Mouse (Mus musculus) cerebellum, adult (tissue): ENCODE data around the gene Hook2.
A peak's percentile ranks its signal among the peaks of the same experiment; 100 is the strongest.

ENCODE experiments used
- ATAC-seq: cut with Nextera tagmentation; 2 replicates; pipeline ENCODE4 v1.9.2; 2017; ENCODE audit warnings: mild to moderate bottlenecking, moderate library complexity, mixed read lengths; ENCODE audit not compliant: insufficient number of reproducible peaks, low FRiP score, low TSS enrichment

The Hook2 gene

DNA sequence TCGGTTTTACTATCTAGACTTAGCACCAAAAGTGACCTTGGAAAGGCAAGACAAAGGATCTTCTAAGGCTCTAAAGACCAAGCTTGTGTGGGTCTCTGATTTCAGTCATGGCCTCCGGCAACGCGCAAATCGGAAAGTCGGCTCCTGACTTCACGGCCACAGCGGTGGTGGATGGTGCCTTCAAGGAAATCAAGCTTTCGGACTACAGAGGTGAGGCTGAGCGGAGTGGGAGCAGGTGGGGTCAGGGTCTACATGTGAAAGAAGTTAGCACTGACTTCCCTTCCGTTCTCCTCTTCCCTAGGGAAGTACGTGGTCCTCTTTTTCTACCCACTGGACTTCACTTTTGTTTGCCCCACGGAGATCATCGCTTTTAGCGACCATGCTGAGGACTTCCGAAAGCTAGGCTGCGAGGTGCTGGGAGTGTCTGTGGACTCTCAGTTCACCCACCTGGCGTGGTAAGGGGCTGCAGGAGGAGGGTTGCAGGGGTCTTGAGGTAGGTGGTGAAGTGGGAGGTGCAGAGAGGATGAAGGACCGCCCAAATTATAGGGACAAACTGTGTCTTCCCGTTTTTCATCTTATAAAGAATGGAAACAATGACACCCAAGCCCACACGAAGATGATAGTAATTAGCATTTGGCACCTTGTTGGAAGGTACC lies 20.1 kb upstream of the Hook2 start:
- ATAC-seq, result no peak

GRCm38 (mm10) chr8:84970913-84971312 lies 19.5 kb upstream of the Hook2 start:
- ATAC-seq, result no peak

GRCm38 (mm10) chr8:84973079-84973478 lies 17.3 kb upstream of the Hook2 start:
- no peak for ATAC-seq

- no peak for ATAC-seq
Measured at GRCm38 (mm10) chr8:84973803-84974542, 16.4 kb upstream of the Hook2 start.

DNA sequence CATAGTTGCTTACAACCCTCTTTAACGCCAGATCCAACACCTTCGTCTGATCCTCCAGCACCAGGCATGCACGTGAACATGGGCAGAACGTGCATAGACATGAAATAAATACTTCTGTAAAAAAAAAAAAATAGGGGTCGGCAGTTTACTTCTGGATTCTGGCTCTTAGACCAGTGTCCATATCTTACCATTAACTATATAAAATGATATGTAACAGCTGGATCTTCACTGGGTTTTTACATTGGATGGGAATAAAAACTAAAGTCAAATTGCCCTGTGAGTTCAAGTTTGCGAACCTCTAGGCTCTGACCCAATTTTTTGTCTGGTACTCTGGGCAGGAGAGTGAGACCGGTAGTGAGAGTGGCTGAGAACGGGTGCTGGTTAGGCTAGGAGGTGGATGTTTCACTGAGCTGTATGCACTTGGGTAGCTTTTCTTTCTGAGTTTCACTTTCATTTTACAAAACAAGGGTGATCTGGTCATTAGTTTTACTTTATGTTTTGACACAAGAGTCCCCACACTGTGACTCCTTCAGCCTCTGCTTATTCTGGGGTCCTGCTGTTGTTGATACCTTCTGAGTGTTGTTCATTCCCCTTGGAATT lies 15.8 kb upstream of the Hook2 start:
- ATAC-seq, result no peak

- no peak for ATAC-seq
Measured at GRCm38 (mm10) chr8:84975434-84975833, 15.0 kb upstream of the Hook2 start.

DNA sequence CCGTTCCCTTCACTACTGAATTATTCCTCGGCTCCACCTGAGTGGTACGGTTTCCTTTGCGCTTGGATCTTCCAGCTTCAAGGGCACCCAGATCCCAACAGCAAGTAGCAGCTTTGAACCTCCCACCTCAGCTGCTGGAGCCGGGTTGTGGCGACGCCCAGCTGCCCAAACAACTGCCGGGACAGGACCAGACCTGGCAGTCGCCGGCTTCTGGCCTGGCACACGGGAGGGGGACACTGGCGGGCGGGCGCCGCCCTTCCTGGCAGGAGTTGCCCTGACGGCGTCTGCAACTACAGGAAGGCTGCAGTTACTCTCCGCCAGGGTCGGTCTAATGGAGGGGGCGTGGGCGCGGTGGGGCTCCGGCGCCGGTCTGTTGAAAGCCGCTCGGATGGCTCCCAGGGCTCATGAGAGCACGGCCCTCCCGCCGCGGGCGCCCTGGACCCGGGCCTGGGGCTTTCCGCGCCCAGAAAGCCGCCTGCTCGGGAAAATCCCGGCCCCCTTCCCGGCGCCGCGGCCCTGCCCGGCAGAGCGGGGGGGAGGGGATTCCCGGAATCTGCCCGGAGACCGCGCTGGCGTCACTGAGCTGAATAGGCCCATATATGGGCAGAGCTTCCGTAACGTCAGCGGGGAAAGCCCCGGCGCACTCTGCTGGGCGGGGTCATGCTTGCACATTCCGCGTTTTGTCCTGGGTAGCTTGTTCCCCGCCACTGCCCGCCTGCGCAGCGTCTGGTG lies 14.2 kb upstream of the Hook2 start:
- ATAC-seq, result peak; percentile 65

DNA sequence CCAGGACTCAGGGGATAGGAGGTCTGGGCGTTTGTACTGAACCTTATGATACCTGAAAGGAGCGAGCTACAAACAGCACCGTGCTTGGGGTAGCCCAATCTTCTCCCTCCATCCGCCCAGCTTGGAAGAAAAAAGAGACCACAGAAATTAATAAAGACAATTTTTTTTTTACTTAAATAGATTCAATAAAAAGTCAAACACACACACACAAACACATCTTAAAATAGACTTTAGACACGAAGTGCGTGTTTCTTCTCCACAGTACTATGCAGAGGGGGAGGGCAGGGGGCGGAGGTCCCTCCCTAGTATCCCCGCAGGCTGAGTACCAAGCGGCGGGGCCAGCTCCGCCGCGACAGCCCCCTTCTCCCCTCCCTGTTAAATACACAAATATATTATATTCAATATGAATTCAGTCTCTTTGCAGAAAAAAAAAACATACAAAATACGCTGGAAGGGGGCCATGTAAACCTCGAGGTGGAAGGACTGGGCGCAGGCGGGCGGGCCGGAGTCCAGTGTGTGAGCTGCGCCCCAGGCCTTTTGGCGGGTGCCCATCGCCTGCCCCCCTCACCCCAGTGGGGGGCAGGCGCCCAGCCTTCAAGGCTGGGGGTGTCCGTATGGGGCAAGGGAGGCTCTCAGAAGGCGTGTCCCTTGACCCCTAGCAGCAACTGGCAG lies 13.5 kb upstream of the Hook2 start:
- ATAC-seq, result no peak

DNA sequence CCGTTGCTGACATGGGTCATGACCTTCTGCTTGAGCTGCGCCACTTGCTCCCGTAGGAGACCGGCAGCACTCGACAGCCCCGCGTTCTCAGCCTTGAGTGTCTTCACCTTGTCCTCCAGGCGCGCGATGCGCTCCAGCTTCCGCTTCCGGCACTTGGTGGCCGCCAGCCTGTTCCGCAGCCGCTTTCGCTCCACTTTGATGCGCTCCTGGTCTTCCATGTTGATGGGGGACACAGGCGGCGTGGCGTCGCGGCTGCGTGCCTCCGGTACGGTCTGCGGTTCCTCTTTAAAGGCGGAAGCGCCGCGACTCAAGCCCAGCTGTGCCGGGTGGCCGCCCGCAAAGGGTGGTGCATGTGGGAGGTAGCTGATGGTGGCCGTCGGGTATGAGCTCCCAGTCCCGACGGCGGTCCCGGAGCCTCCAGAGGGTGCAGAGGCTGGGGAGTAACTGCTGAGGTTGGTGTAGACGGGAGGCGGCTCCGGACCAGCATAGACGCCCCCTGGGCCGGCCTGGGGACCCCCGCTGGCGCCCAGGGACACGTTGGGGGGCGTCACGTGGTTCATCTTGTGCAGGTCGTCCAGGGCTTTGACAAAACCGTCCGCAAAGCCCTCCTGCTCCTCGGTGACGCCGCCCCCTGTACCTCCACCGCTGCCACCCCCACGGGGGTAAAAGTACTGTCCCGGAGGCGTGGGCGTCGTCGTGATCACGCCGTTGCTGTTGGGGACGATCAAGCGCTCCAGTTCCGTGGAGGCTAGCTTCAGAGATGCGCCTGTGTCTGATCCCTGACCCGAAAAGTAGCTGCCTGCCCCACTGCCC lies 12.8 kb upstream of the Hook2 start:
- no peak for ATAC-seq

GRCm38 (mm10) chr8:84978248-84978940 lies 12.0 kb upstream of the Hook2 start, which contains the start of gene Junb:
Gene Junb (minus strand): TSS chr8:84978718.
- peak; percentile 29; the same call in 1 of the 2 replicates for ATAC-seq

DNA sequence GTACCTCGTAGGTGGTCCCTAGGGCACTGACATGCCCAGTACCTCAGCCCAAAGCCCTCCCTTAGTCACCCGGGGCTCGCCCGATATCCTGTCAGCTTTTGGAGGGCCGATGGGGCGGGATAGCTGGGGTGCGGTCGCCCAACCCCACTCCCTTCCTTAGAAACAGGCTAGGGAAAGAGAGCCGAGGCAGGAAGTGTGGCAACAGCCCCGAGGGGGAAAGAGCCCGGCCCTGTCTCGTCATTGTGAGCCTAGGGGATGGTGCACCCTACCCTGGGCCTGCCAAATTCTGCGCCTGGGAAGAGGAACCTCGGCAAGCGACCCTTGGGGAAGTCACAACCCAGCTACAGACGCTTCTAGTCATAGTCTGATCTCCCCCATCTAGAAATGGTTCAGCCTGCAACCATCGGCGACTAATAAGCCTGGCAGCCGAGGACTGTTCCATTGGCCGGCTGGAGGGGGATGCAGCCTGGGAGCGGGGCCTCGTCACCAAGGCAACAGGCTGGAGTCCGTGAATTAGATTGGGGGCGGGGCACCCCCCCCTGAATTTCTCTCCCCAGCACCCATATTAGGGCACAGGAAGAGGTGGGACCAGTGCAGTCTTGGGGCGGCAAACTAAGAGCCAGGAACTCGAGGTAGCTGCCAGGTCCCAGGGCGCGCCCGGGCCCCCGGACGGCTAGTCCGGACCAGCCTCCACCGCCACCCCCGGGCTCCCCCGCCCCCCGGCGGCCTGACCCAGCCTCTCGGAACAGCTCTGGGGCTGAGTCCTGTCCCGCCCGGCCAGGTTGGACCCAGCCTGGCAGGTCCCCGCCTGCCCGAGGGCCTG lies 10.6 kb upstream of the Hook2 start:
- ATAC-seq, result peak; percentile 43

DNA sequence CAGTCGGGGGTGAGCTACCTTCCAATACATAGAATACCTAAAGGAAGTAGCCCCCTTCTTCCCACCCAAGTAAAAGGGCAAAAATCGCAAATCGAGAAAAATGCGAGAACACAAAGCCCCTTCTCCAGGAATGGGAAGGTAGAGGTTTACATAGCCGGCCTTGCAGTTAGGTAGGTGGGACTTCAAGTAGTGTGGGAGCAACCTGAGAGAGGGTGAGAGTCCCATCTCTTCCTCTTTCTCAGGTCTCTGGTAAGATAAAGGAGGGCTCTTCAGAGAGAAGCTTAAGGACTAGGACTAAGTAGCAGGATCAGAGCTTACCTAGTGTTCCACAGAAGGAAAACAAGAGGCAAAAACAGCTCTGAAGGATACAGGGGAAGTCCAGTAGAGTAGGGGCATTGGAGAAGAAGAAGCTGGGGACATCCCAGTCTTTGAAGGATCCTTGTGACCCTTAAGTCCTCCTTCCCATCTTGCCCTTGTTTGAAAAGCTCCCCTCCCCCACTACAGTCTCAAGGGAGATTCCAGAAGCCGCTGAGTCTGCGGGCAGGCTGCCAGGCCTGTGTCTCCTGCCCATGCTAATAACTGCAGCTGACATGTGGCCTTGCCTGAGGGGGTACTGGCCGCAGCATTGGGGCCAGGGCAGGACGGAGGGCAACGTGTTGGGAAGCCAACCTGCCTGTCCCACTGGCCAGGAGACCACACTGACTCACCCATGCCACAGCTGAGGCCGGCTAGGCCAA lies 9.6 kb upstream of the Hook2 start:
- ATAC-seq, result no peak

DNA sequence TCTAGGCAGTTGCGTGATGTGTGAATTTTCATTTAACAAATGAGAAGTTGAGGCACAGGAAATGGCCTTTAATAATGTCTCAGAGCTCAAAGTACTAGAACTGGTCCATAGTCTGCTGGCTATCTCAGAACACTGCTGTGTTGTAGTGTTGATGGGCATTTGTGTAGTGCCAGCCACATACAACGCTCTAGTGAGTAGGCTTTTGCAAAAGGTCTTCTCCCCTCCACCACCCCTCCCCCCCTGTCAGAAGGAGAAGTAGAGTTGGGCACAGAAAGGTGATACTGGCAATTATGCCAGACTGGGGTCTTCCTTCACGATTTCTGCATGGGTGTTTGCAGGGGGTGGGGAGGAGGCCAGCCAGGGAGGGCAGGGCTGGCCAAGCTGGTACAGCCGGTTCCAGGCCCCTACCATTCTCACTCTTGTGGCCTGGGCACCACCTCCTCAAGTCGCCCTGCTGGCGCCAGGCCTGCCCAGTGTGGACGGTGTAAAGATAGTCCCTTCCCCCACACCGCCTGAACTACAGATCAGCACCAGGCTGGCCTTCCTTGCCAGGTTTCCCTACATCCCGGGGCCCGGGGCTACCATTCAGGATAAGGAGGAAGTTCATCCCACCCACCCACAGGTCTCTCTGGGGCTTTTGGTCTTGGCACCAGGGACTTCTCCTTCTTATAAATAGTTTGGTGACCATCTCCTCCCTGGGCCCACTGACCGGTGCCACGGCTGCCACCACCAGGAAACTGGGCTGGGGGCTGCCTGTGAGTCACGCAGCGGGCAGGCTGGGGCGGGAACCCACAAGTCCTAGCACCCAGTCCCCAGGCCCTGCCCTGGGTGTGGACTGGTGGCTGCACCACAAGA lies 8.5 kb upstream of the Hook2 start:
- ATAC-seq, result no peak

DNA sequence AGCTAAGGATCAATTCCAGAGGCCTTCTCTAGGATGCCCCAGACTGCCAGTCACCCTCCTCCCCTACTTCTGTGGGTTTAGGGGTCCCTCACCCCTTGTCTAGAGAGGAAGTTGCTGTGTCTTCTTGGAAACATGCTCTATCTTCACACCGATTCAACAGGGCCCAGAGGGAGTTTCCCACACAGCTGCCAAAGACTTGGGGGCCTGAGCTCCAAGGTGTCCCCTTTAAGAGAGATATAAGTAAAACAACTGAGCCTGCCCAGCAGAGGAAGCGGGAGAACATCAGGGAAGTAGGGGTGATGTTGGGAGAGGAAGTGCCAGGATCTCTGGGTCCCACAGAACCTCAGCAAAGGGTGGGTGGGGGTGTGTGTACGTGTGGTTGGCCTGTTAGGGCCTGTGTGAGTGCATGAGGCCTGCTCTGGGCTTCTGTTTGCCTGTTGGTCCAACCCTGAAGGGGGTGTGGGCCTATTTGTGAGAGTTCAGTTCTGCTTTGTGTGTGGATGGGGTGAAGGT lies 7.8 kb upstream of the Hook2 start:
- no peak for ATAC-seq

DNA sequence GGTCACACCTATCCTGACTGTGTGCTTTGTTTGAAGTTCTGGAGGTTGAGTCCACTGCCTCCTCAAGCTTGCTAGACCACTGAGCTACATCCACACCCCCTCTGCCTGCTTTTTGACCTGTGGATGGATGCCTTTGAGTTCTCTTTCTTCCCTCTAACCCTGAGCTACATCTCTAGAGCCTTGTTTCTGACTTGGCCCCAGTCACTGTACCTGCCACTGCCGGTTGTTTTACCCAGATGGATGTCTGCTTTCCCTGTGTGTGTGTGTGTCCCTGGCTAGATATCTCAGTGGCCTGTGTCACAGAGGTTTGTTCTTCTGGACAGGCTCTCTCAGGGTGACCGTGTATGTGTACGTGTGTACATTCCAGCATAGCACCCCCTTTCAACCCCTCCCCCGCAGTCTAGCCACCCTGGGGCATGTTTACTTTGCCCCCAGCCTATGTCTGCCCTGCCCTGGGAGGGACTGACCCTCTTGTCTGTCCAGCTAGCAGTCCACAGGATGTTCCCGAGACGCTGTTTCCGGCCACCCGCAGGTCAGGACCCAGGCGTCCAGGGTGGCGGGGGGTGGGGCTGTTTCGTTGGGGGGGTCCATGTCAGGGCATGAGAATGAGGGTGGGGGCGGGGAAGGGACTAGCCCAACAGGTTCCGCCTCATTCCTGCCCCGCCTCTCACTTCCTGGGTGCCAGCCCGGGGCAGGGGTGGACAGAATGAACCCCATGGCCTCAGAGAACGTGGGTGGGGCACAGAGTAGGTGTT lies 5.9 kb upstream of the Hook2 start:
- ATAC-seq, result no peak
